Mouse (Mus musculus) cerebellum, adult 2 months (tissue): ENCODE results near the gene Ctrl. TPM values are rescaled to one million over a fixed set of nuclear protein-coding genes. Genes with fewer than 3 reads are reported as not detected.

Experiments used
- DNase-seq, 2 experiments: peaks; one replicate each; pipeline ENCODE4 v3.0.0; 2021
- H3K27ac ChIP-seq: fragments of 200-500 bp; 2 replicates; pipeline ENCODE4 v1.5.1; 2012; ENCODE audit warnings: low read length, control low read depth, inconsistent platforms; ENCODE audit not compliant: insufficient read depth
- H3K27me3 ChIP-seq: fragments of 200-500 bp; 2 replicates; pipeline ENCODE4 v1.6.1; 2012; ENCODE audit warnings: inconsistent platforms, mild to moderate bottlenecking, low read length, moderate library complexity; ENCODE audit not compliant: control insufficient read depth, insufficient read depth
- H3K4me1 ChIP-seq: fragments of 200-500 bp; 2 replicates; pipeline ENCODE4 v1.6.1; 2011; ENCODE audit warnings: low read length; ENCODE audit not compliant: control insufficient read depth, insufficient read depth
- H3K4me3 ChIP-seq: fragments of 200-500 bp; replicated peaks from 2 replicates; pipeline ENCODE3; 2011; ENCODE audit warnings: mild to moderate bottlenecking, low read depth, low read length, control low read depth; ENCODE audit not compliant: insufficient read depth
- CTCF ChIP-seq: fragments of 200-500 bp; IDR thresholded peaks from 2 replicates; pipeline ENCODE4 v1.5.1; 2011; ENCODE audit warnings: low read depth, mild to moderate bottlenecking, control low read depth, low read length, moderate library complexity, borderline replicate concordance; ENCODE audit not compliant: insufficient read depth
- POLR2A ChIP-seq: fragments of 200-500 bp; IDR thresholded peaks from 2 replicates; pipeline ENCODE4 v1.6.1; 2011; ENCODE audit warnings: low read length, control low read depth, borderline replicate concordance; ENCODE audit not compliant: insufficient read depth
- WGBS: fragments of 180-500 bp; shearing (Covaris S2); methylation state at CpG from one replicate; pipeline ENCODE4 v1.1.7; 2018; 5-methylcytosine and 5-hydroxymethylcytosine counted together
- polyA plus RNA-seq: library from polyadenylated mRNA; depleted of rRNA; stranded (reverse); fragments of >200 nt; gene quantifications from 2 replicates; pipeline ENCODE4 v1.2.3, GENCODE M21; 2012

The Ctrl gene
- polyA plus RNA-seq, 1 experiment: 3.4 TPM

DNA sequence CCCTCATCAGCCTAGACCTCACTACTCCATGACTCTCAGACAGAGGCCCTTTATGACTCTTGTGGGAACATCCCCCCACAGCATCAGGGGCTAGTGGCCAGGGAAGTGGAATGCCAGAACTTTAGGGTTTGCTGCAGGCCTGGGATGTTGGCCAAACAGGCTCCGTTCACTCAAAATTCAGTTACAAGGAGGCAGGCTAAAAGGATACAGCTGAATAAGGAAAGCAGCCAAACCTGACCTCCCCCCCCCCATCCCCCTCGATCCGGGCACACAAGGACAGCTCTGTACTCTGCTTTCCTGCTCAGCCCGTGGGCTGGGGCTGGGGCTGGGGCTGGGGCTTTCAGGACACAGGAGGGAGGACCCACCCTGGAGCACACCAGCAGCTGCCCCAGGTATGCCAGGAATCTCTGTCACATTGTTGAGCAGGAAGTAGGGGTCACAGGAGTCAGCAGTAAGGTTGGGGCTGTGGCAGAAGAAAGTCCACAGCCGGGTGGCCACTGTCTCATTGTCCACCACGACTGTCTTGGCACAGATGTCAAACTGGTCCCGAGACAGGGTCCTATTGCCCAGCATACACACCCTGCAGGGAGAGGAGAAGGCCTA, 17.5 kb upstream of the Ctrl start:
- 21% methylated on average over 7 of the region's 7 CpGs for WGBS
- H3K27ac ChIP-seq: peak overlapping the region; percentile 28; the same call in 1 of the 2 replicates
- DNase-seq: peak in 1 of 2 experiments; percentile 53
- peaks cover 15% of the 10 kb centered on the region for H3K4me1 ChIP-seq
- no peaks in the 10 kb centered on the region for H3K27me3 ChIP-seq
- no peak overlapping the region for H3K4me3 ChIP-seq
- no peak for TF ChIP-seq CTCF
- TF ChIP-seq POLR2A: no peak

DNA sequence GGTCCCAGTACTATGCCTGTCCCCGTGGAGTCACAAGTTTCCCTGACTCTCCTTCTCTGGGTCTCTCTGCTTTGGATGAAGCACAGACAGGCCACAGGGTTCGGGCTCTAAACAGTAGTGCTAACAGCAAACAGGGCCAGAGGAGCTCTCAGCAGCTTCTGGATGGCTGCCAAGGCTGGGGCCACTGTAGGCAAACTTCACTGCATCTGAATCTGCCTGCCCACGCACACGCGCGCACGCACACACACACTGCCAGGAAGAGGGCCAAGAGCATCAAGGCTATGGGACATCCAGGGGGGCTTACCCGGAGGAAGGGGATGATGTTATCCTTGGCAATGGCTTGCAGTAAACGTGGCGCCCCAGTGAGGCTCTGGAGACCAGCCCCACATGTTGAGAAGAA, 15.7 kb upstream of the Ctrl start:
- H3K27ac ChIP-seq: no peak overlapping the region
- DNase-seq: peak in 1 of 2 experiments; percentile 55
- TF ChIP-seq CTCF (no peak), POLR2A (no peak)
- H3K4me3 ChIP-seq: no peak overlapping the region
- 30% methylated on average over 10 of the region's 10 CpGs for WGBS
- H3K27me3 ChIP-seq: no peaks in the 10 kb centered on the region
- peaks cover 15% of the 10 kb centered on the region for H3K4me1 ChIP-seq

DNA sequence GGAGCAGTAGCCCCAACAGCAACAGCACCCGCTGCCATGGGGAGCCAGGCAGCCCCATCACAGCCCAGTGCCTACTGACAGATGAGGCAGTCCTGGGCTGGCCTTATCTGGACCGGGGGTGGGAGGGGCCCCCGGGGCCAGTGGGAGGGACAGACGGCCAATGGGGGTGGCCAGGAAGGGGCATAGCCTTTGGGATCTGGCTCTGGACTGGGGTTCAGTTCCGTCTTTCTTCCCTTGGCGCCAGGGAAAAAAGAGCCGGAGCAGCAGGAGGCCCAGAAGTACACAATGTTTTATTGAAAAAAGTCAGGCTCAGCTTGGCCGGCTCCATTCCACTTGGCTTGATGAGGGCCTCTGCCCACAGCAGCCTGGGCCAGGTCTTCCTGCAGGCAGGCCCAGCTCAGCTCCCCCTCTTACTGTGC, 9.7 kb upstream of the Ctrl start, which contains the start of gene Lcat:
Gene Lcat (minus strand): TSS at position 62 of the 419 bp plus-strand sequence.
- WGBS: 37% methylated on average over 8 of the region's 8 CpGs
- 0 out of 2 replicates have a peak, but pooled peaks cover under 1% of the 10 kb centered on the region for H3K4me1 ChIP-seq
- H3K27me3 ChIP-seq: no peaks in the 10 kb centered on the region
- peak in 1 of 2 experiments; percentile 56 for DNase-seq
- TF ChIP-seq POLR2A (0 out of 2 replicates have a peak, but pooled peaks have one; percentile 14), CTCF (no peak)
- 0 out of 2 replicates have a peak within 1 kb of the TSS, but pooled peaks have one; percentile 11 for H3K27ac ChIP-seq
- no peak within 1 kb of the TSS for H3K4me3 ChIP-seq

DNA sequence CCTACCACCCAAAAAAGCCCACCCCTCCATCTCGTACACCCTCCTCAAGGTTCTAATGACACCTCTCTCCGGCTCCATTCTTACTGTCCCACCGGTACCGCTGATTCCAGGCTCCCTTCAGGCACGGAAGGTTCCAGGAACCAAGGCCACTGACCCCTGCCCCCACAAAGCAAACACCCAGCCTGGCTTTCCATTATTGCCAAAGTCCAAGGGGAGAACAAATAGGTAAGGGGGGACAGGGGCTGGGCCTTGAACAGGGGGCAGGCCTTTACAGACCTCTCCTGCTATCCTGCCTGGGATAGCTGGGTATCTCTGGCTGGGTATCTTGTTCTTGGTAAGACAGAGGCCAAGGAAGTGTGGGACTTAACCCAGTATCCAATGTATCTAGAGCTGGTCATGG, 8.9 kb upstream of the Ctrl start:
- H3K27me3 ChIP-seq: no peaks in the 10 kb centered on the region
- H3K27ac ChIP-seq: 0 out of 2 replicates have a peak overlapping the region, but pooled peaks have one; percentile 11
- 0 out of 2 replicates have a peak, but pooled peaks cover 2% of the 10 kb centered on the region for H3K4me1 ChIP-seq
- no peak overlapping the region for H3K4me3 ChIP-seq
- DNase-seq: no peak
- WGBS: 90% methylated on average over 5 of the region's 5 CpGs
- TF ChIP-seq CTCF (no peak), POLR2A (no peak)

DNA sequence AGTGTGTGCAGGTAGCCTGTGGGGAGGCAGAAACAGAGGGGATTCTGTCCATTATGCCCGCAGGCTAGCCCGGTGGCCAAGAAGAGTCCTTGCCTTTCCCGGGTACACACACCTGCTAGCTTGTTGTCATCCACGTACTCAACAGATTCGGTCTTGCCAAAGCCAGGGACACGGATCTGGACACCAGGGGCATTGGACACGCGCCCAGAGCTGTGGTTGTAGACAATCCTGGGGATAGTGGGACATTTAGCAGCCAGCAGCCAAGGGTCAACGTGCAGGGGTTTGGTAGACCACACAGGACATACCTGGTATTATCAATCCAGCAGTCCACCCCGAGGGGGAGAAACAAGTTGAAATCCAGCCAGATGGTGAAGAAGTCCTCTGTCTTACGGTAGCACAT, 8.4 kb upstream of the Ctrl start:
- no peak for TF ChIP-seq CTCF
- no peaks in the 10 kb centered on the region for H3K27me3 ChIP-seq
- DNase-seq: no peak
- 52% methylated on average over 11 of the region's 11 CpGs for WGBS
- 0 out of 2 replicates have a peak, but pooled peaks cover 2% of the 10 kb centered on the region for H3K4me1 ChIP-seq
- H3K27ac ChIP-seq: no peak overlapping the region
- no peak overlapping the region for H3K4me3 ChIP-seq

DNA sequence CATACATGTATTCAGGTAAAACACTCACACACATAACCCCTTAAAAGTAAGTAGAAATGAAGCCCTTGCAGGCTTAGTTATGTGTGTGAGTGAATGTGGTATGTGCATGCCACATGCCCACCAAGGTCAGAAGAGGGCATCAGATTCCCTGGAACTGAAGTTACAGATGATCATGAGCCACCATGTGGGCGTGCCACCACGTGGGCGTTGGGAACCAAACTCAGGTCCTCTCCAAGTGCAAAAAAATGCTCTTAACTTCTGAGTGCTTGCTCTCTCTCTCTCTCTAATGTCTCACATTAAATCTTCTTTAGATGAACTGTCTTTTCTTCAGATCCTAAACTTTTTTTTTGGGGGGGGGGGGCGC, 4.6 kb upstream of the Ctrl start, which contains the start of gene Psmb10:
Gene Psmb10 (minus strand): TSS at position 139 of the 364 bp plus-strand sequence.
- TF ChIP-seq POLR2A (no peak), CTCF (peak; percentile 6; the same call in 1 of the 2 replicates)
- 10% methylated on average over 4 of the region's 4 CpGs for WGBS
- H3K27me3 ChIP-seq: no peaks in the 10 kb centered on the region
- H3K4me3 ChIP-seq: peak within 1 kb of the TSS; percentile 97
- peaks cover 2% of the 10 kb centered on the region; the same call in 1 of the 2 replicates for H3K4me1 ChIP-seq
- H3K27ac ChIP-seq: peak within 1 kb of the TSS; percentile 72
- DNase-seq: no peak

DNA sequence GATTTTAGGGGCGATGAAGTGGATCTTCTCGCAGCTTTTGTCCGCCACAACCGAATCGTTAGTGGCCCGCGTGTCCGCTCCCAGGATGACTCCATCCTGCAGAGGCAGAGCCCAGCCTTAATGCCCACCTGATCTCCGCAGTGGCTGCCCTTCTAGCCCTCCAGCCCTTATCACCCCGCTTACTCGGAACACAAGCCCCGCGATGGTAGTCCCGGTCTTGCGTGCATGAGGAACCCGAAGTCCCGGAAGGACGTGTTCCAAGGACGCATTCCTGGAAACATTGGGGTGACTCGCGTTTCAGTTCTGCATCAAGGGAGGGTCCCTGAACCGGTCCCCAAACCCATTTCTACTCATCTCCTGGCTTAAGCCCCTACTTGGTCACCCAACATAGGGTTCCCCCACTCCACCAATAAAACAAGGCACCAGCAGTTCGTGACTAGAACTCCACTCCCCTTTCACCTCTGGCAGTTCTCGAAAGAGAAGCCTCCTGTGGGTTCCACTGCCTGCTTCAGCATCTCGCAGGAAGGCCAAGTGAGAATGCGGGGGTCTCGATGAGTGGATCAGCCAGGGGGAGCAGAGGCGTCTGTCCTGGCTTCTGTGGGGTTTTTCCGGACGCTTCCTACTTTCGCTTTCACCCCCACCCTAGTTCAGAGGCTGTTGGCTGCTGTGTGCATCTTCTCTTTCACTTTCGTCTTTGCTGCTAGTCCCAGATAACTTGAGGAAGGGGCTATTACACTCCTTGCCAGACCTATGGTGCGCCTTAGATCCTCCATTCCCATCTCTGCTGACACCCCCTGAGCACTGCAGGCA, 4.0 kb upstream of the Ctrl start:
- peaks cover 2% of the 10 kb centered on the region; the same call in 1 of the 2 replicates for H3K4me1 ChIP-seq
- H3K27ac ChIP-seq: peak overlapping the region; percentile 72
- TF ChIP-seq CTCF: no peak
- no peak for TF ChIP-seq POLR2A
- DNase-seq: peak; percentile 45 to 67
- WGBS: under 1% methylated on average over 33 of the region's 33 CpGs
- peak overlapping the region; percentile 97 for H3K4me3 ChIP-seq
- no peaks in the 10 kb centered on the region for H3K27me3 ChIP-seq
